Mouse (Mus musculus) heart, postnatal 0 days (tissue): ENCODE measurements at regions not wholly inside any gene's neighbourhood (a gene's known extent, or its start where the extent isn't known, plus 50 kb on each side); places are given as distances from the start of the nearest gene placed in this dataset.

Experiments used
- CTCF ChIP-seq: IDR thresholded peaks from 2 replicates; pipeline ENCODE4 v1.5.1; 2016; ENCODE audit warnings: antibody characterized with exemption, control low read depth, low read depth
- EP300 ChIP-seq: IDR thresholded peaks from 2 replicates; pipeline ENCODE4 v1.6.1; 2016; ENCODE audit warnings: antibody characterized with exemption, low read depth

- no peak for TF ChIP-seq EP300
- TF ChIP-seq CTCF, result no peak
Measured at GRCm38 (mm10) chr12:107823768-107824394, 179.5 kb downstream of the Bcl11b start.
